Mouse (Mus musculus) midbrain, embryonic 12.5 days (tissue): ENCODE results near the gene Cngb1. TPM values are rescaled to one million over a fixed set of nuclear protein-coding genes. Genes with fewer than 3 reads are reported as not detected.

ENCODE experiments used
- ATAC-seq: fragments of 200-750 bp; cut with Nextera tagmentation; 2 replicates; pipeline ENCODE4 v1.8.0; 2017; ENCODE audit warnings: low read depth, moderate TSS enrichment, moderate library complexity; ENCODE audit not compliant: low FRiP score
- H3K27ac ChIP-seq: fragments of 300-500 bp; sonication (generic); replicated peaks from 2 replicates; pipeline ENCODE4 v1.5.1; 2016; ENCODE audit warnings: mild to moderate bottlenecking
- H3K27me3 ChIP-seq: fragments of 300-500 bp; sonication (generic); 2 replicates; pipeline ENCODE4 v1.6.1; 2016; ENCODE audit warnings: mild to moderate bottlenecking
- H3K36me3 ChIP-seq: fragments of 300-500 bp; sonication (generic); 2 replicates; pipeline ENCODE4 v1.6.1; 2016
- H3K4me1 ChIP-seq: fragments of 300-500 bp; sonication (generic); 2 replicates; pipeline ENCODE4 v1.6.1; 2016
- H3K4me2 ChIP-seq: fragments of 300-500 bp; sonication (generic); replicated peaks from 2 replicates; pipeline ENCODE4 v1.6.1; 2016; ENCODE audit warnings: mild to moderate bottlenecking, moderate library complexity
- H3K4me3 ChIP-seq: fragments of 300-500 bp; sonication (generic); 2 replicates; pipeline ENCODE4 v1.5.1; 2016; ENCODE audit warnings: mild to moderate bottlenecking
- H3K9ac ChIP-seq: fragments of 300-500 bp; sonication (generic); replicated peaks from 2 replicates; pipeline ENCODE4 v1.6.1; 2016; ENCODE audit warnings: mild to moderate bottlenecking, moderate library complexity
- H3K9me3 ChIP-seq: fragments of 300-500 bp; sonication (generic); 2 replicates; pipeline ENCODE4 v1.6.1; 2016; ENCODE audit warnings: mild to moderate bottlenecking
- WGBS: fragments of 180-500 bp; shearing (Covaris S2); methylation state at CpG from one replicate; pipeline ENCODE4 v1.1.7; 2016; 5-methylcytosine and 5-hydroxymethylcytosine counted together
- polyA plus RNA-seq: library from polyadenylated mRNA; unstranded; fragments of >200 nt; fragmentation: Nextera tagmentation; extraction: Ambion mirVana; gene quantifications from 2 replicates; pipeline ENCODE4 v1.2.1, GENCODE M21; 2016

Gene Cngb1
- polyA plus RNA-seq, 1 experiment from 2014 or later = 0.13 TPM

DNA sequence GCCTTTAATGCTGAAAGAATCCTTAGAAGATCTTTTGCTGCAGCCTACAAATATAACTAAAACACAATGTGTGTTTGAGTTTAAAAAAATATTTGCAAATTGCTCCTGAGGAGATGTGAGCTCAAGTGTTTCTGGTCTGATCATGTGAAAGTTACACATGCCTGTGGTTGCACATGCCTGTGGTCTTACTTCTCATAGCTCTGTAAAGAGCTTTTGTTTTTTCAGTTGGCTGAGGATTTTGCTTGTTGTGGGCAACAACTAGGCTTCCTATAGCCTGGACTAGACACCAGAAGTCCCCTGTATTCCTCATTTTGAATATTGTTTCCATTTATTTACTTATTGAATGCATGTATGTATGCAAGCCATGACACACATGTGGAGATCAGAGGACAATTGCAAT is 30.0 kb upstream of the Cngb1 start:
- H3K27ac ChIP-seq = no peak overlapping the region
- H3K9me3 ChIP-seq = no peaks in the 10 kb centered on the region
- ATAC-seq = no peak
- H3K4me3 ChIP-seq = no peak overlapping the region
- no peak overlapping the region for H3K9ac ChIP-seq
- no peaks in the 10 kb centered on the region for H3K4me1 ChIP-seq
- H3K4me2 ChIP-seq = no peak overlapping the region
- H3K27me3 ChIP-seq = no peaks in the 10 kb centered on the region
- H3K36me3 ChIP-seq = peaks cover 34% of the 10 kb centered on the region

GRCm38 (mm10) chr8:95335706-95336105 is 29.3 kb upstream of the Cngb1 start:
- Histone ChIP-seq H3K36me3 (peaks cover 30% of the 10 kb centered on the region), H3K4me1 (peaks cover 2% of the 10 kb centered on the region), H3K9me3 (no peaks in the 10 kb centered on the region), H3K27ac (no peak overlapping the region), H3K4me3 (no peak overlapping the region), H3K4me2 (no peak overlapping the region), H3K27me3 (no peaks in the 10 kb centered on the region), H3K9ac (no peak overlapping the region)
- no peak for ATAC-seq
- 83% methylated on average over 1 of the region's 1 CpGs for WGBS

GRCm38 (mm10) chr8:95332437-95333199 is 26.2 kb upstream of the Cngb1 start:
- H3K9ac ChIP-seq = peak overlapping the region; percentile 95
- peaks cover 15% of the 10 kb centered on the region for H3K4me1 ChIP-seq
- ATAC-seq = peak; percentile 28
- H3K4me2 ChIP-seq = peak overlapping the region; percentile 88
- H3K9me3 ChIP-seq = no peaks in the 10 kb centered on the region
- no peaks in the 10 kb centered on the region for H3K27me3 ChIP-seq
- peak overlapping the region; percentile 98 for H3K27ac ChIP-seq
- WGBS = 27% methylated on average over 21 of the region's 21 CpGs
- H3K36me3 ChIP-seq = peaks cover 29% of the 10 kb centered on the region
- H3K4me3 ChIP-seq = peak overlapping the region; percentile 95

GRCm38 (mm10) chr8:95331720-95332436 is 25.5 kb upstream of the Cngb1 start, which contains the start of the genes Zfp319 and Usb1:
TSS of gene Zfp319 (minus strand) at chr8:95331950.
TSS of gene Usb1 (plus strand) at chr8:95332284.
- Histone ChIP-seq H3K4me1 (peaks cover 20% of the 10 kb centered on the region), H3K4me3 (peak within 1 kb of the TSS; percentile 95), H3K27me3 (no peaks in the 10 kb centered on the region), H3K9me3 (no peaks in the 10 kb centered on the region), H3K9ac (peak within 1 kb of the TSS; percentile 95), H3K4me2 (peak within 1 kb of the TSS; percentile 88), H3K36me3 (peaks cover 33% of the 10 kb centered on the region), H3K27ac (peak within 1 kb of the TSS; percentile 98)
- peak; percentile 94 for ATAC-seq
- under 1% methylated on average over 56 of the region's 80 CpGs for WGBS

GRCm38 (mm10) chr8:95331156-95331719 is 24.9 kb upstream of the Cngb1 start:
- H3K9ac ChIP-seq = peak overlapping the region; percentile 95
- no peaks in the 10 kb centered on the region for H3K9me3 ChIP-seq
- peak overlapping the region; percentile 95 for H3K4me3 ChIP-seq
- WGBS = under 1% methylated on average over 38 of the region's 38 CpGs
- no peaks in the 10 kb centered on the region for H3K27me3 ChIP-seq
- peak overlapping the region; percentile 98 for H3K27ac ChIP-seq
- H3K4me2 ChIP-seq = peak overlapping the region; percentile 88
- ATAC-seq = peak; percentile 42
- peaks cover 24% of the 10 kb centered on the region for H3K4me1 ChIP-seq
- H3K36me3 ChIP-seq = peaks cover 40% of the 10 kb centered on the region

DNA sequence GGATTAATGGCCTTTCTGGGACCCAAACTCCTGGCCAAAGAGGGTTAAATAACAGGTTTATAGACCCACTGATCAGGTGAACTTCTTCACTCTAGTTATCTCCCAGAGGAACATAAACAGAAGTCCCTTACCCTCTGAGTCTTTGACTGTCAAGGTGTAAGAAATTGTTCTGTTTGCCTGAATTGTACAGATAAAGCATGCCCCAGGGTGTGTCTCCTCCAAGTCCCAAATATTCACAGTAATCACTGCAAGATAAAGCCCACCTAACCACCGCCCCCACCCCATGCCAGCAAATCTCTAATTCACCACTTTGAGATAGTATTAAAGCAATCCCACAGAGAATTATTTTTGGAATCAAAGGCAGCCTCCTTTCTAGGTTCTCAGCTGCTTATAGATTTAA is 24.0 kb upstream of the Cngb1 start:
- Histone ChIP-seq H3K9me3 (no peaks in the 10 kb centered on the region), H3K27me3 (no peaks in the 10 kb centered on the region), H3K4me3 (peak overlapping the region; percentile 95), H3K4me1 (peaks cover 24% of the 10 kb centered on the region), H3K27ac (no peak overlapping the region), H3K9ac (peak overlapping the region; percentile 95), H3K36me3 (peaks cover 47% of the 10 kb centered on the region), H3K4me2 (peak overlapping the region; percentile 88)
- ATAC-seq = no peak
- 89% methylated on average over 1 of the region's 1 CpGs for WGBS

GRCm38 (mm10) chr8:95327866-95328465 is 21.6 kb upstream of the Cngb1 start:
- Histone ChIP-seq H3K27me3 (no peaks in the 10 kb centered on the region), H3K36me3 (peaks cover 55% of the 10 kb centered on the region), H3K4me1 (peaks cover 29% of the 10 kb centered on the region), H3K9me3 (no peaks in the 10 kb centered on the region), H3K4me3 (no peak overlapping the region), H3K9ac (no peak overlapping the region), H3K27ac (no peak overlapping the region), H3K4me2 (no peak overlapping the region)
- ATAC-seq = no peak
- 85% methylated on average over 46 of the region's 46 CpGs for WGBS

- H3K9me3 ChIP-seq = no peaks in the 10 kb centered on the region
- no peak overlapping the region for H3K9ac ChIP-seq
- H3K36me3 ChIP-seq = peaks cover 55% of the 10 kb centered on the region
- H3K4me2 ChIP-seq = no peak overlapping the region
- WGBS = 86% methylated on average over 5 of the region's 5 CpGs
- no peak overlapping the region for H3K4me3 ChIP-seq
- H3K27me3 ChIP-seq = no peaks in the 10 kb centered on the region
- H3K27ac ChIP-seq = no peak overlapping the region
- no peak for ATAC-seq
- H3K4me1 ChIP-seq = peaks cover 29% of the 10 kb centered on the region
These were observed 20.4 kb upstream of the Cngb1 start for GRCm38 (mm10) chr8:95326822-95327221.

GRCm38 (mm10) chr8:95324646-95325045 is 18.3 kb upstream of the Cngb1 start:
- Histone ChIP-seq H3K27me3 (peaks cover 15% of the 10 kb centered on the region), H3K27ac (no peak overlapping the region), H3K9ac (no peak overlapping the region), H3K36me3 (peaks cover 54% of the 10 kb centered on the region), H3K4me2 (no peak overlapping the region), H3K4me3 (no peak overlapping the region), H3K4me1 (peaks cover 31% of the 10 kb centered on the region), H3K9me3 (no peaks in the 10 kb centered on the region)
- 48% methylated on average over 5 of the region's 5 CpGs for WGBS
- ATAC-seq = no peak

DNA sequence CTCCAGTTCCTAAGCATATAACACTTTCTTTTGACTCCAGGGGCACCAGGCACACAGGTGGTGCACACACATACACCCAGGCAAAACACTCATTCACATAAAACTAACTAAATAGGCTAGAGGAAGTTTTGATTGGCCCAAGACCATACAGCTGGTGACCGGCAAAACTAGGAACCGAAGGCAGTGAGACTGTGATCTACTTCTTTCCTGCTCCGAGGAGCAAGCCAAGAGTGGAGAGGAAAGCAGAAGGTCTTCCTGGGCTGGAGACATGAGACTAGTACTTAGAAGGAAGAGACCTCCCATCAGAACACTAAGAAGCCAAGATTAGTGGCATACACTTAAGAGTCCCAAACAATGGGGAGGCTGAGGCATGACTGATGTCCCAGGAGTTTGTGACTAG is 16.8 kb upstream of the Cngb1 start:
- H3K9me3 ChIP-seq = no peaks in the 10 kb centered on the region
- H3K4me1 ChIP-seq = peaks cover 29% of the 10 kb centered on the region
- no peak overlapping the region for H3K9ac ChIP-seq
- H3K4me2 ChIP-seq = no peak overlapping the region
- no peak overlapping the region for H3K27ac ChIP-seq
- no peak overlapping the region for H3K4me3 ChIP-seq
- H3K36me3 ChIP-seq = peaks cover 39% of the 10 kb centered on the region
- no peak for ATAC-seq
- WGBS = 84% methylated on average over 3 of the region's 3 CpGs
- peaks cover 24% of the 10 kb centered on the region for H3K27me3 ChIP-seq

DNA sequence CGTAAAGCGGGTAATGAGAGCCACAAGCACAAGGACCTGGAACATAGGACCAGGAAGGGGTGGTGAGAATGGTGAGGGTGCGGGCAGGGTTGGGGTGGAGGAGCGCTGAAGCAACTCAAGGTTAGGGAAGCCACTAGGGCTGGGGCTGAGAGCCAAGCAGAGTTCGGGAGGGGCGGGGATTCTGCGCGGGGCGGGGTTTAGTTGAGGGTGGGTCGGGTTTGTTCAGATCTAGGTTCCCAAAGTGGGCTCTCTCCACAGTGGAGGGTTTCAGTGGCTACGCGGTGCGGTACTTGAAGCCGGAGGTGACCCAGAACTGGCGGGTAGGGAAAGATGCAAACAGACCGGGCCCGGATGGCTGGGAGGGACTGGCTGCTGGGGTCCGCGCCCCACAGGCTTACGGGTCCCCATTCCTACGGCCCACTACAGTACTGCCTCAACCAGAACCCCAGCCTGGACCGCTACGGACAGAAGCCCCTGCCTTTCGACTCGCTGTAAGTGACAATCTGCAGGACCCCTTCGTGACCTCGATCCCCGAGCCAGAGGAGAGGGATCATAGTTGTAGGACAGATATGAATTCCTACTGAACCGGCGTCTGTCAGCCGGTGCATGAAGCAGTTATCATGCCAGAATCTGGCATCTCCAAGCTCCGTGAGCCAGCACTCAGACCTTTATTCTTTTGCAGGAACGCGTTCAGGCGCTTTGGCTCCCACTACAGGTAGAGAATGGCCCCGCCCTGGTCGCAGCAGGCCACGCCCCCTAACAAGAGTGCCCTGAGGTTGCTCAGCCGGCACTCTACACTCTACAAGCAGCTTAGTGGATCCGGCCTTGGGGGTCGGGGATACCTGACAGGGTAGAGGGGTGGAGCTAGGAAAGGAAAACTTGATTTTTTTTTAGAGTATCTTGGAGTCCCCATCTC is 14.1 kb upstream of the Cngb1 start:
- 2% methylated on average over 37 of the region's 41 CpGs for whole genome bisulfite sequencing
- peaks cover 14% of the 10 kb centered on the region for H3K36me3 ChIP-seq
- no peak overlapping the region for H3K27ac ChIP-seq
- no peaks in the 10 kb centered on the region for H3K9me3 ChIP-seq
- H3K4me3 ChIP-seq = peak overlapping the region; percentile 39
- H3K9ac ChIP-seq = no peak overlapping the region; the same call in 1 of the 2 replicates
- H3K4me1 ChIP-seq = peaks cover 20% of the 10 kb centered on the region
- peak; percentile 64 for ATAC-seq
- H3K27me3 ChIP-seq = peaks cover 25% of the 10 kb centered on the region
- H3K4me2 ChIP-seq = peak overlapping the region; percentile 70
